In genomic region chr8:21947311-21948017, GRCm38 (mm10) we compare ENCODE assay signal across 34 mouse cellular contexts. TPM values are rescaled to one million over a fixed set of nuclear protein-coding genes. Genes with fewer than 3 reads are reported as not detected.
A peak's percentile ranks its signal among the peaks of the same experiment; 100 is the strongest.
DNase-seq lines count a peak whose midpoint lies in the region; ATAC-seq and TF ChIP-seq lines count a peak whose summit lies in the region.
"Had no signal": no experiment of that assay in that cellular context is flagged by ENCODE, and none has a peak within 500 bp of the region (broad histone marks: within the 10 kb centered on the region; RNA-seq: fewer than 3 reads in every experiment).

No protein-coding gene starts in this region.

- 51% methylated on average over 9 of the region's 9 CpGs for WGBS in hindbrain, embryonic 14.5 days
- 75% methylated on average over 9 of the region's 9 CpGs for WGBS in hindbrain, embryonic 10.5 days
- WGBS in midbrain, postnatal 0 days: 65% methylated on average over 9 of the region's 9 CpGs
- 76% methylated on average over 9 of the region's 9 CpGs for WGBS in midbrain, embryonic 10.5 days
- 51% methylated on average over 9 of the region's 9 CpGs for WGBS in kidney, embryonic 16.5 days

- no peak overlapping the region for H3K27ac ChIP-seq in hindbrain, embryonic 14.5 days
- H3K27ac ChIP-seq in hindbrain, embryonic 10.5 days: no peak overlapping the region
- no peak overlapping the region for H3K27ac ChIP-seq in midbrain, postnatal 0 days (ENCODE audit: low read depth, low read length)
- no peak overlapping the region for H3K27ac ChIP-seq in midbrain, embryonic 10.5 days (replicated peaks)
- no peak overlapping the region for H3K27ac ChIP-seq in kidney, embryonic 16.5 days (ENCODE audit: low read length)
- H3K27ac ChIP-seq: embryonic facial prominence, embryonic 15.5 days; gastrocnemius, adult 2 months; hindbrain, embryonic 12.5 days; intestine, embryonic 15.5 days; liver, embryonic 12.5 days; neural tube, embryonic 12.5 days had no signal

- no peaks in the 10 kb centered on the region for H3K9me3 ChIP-seq in hindbrain, embryonic 14.5 days (ENCODE audit: control insufficient read depth, low read length)
- no peaks in the 10 kb centered on the region for H3K9me3 ChIP-seq in hindbrain, embryonic 10.5 days
- no peaks in the 10 kb centered on the region for H3K9me3 ChIP-seq in midbrain, postnatal 0 days (ENCODE audit: low read length)
- no peaks in the 10 kb centered on the region for H3K9me3 ChIP-seq in midbrain, embryonic 10.5 days (replicated peaks)
- no peaks in the 10 kb centered on the region for H3K9me3 ChIP-seq in kidney, embryonic 16.5 days (ENCODE audit: low read length)
- H3K9me3 ChIP-seq: embryonic facial prominence, embryonic 15.5 days; hindbrain, embryonic 12.5 days; intestine, embryonic 15.5 days; liver, embryonic 12.5 days; megakaryocyte, embryonic 14.5 days; neural tube, embryonic 12.5 days had no signal

- H3K9ac ChIP-seq in hindbrain, embryonic 14.5 days: no peak overlapping the region
- H3K9ac ChIP-seq in midbrain, postnatal 0 days (replicated peaks; ENCODE audit: low read length, poor library complexity, severe bottlenecking): no peak overlapping the region
- H3K9ac ChIP-seq in kidney, embryonic 16.5 days (replicated peaks; ENCODE audit: low read length): no peak overlapping the region
- H3K9ac ChIP-seq: embryonic facial prominence, embryonic 15.5 days; hindbrain, embryonic 12.5 days; intestine, embryonic 15.5 days; liver, embryonic 12.5 days; neural tube, embryonic 12.5 days had no signal

- no peak for DNase-seq in hindbrain, embryonic 14.5 days (ENCODE audit: low spot score)
- DNase-seq in hindbrain, embryonic 10.5 days (ENCODE audit: low spot score): no peak
- DNase-seq in midbrain, postnatal 0 days (ENCODE audit: low spot score): peak; percentile 14
- DNase-seq in midbrain, embryonic 10.5 days (ENCODE audit: low spot score): no peak
- DNase-seq in retina, postnatal 1 day: peak; percentile 72
- DNase-seq in lung, postnatal 36 days: no peak
- no peak for DNase-seq in MN1 (ENCODE audit: low spot score)
- DNase-seq: adrenal gland, postnatal 25 days; cerebellum, postnatal 36 days; embryo, embryonic 11 days; gastrocnemius, adult 2 months; lung, adult 18-20 months; lung, postnatal 14 days; midbrain, embryonic 14.5 days; right cerebral cortex, postnatal 4 days; thymus, postnatal 25 days had no signal

- peak; percentile 40; the same call in 1 of the 2 replicates for ATAC-seq in hindbrain, embryonic 14.5 days (ENCODE audit: low FRiP score)
- 0 out of 2 replicates have a peak, but pooled peaks have one; percentile 20 for ATAC-seq in midbrain, postnatal 0 days (ENCODE audit: low FRiP score)
- peak; percentile 46 for ATAC-seq in kidney, embryonic 16.5 days (ENCODE audit: low FRiP score, low TSS enrichment)
- ATAC-seq: forebrain, embryonic 14.5 days; intestine, embryonic 15.5 days; liver, embryonic 12.5 days had no signal

- no peaks in the 10 kb centered on the region for H3K36me3 ChIP-seq in hindbrain, embryonic 14.5 days (replicated peaks; ENCODE audit: control insufficient read depth, insufficient read depth)
- H3K36me3 ChIP-seq in hindbrain, embryonic 10.5 days: no peaks in the 10 kb centered on the region
- no peaks in the 10 kb centered on the region for H3K36me3 ChIP-seq in midbrain, postnatal 0 days (ENCODE audit: insufficient read depth, low read length)
- H3K36me3 ChIP-seq in midbrain, embryonic 10.5 days: no peaks in the 10 kb centered on the region
- H3K36me3 ChIP-seq in kidney, embryonic 16.5 days (ENCODE audit: insufficient read depth, low read length): no peaks in the 10 kb centered on the region
- H3K36me3 ChIP-seq: embryonic facial prominence, embryonic 15.5 days; hindbrain, embryonic 12.5 days; intestine, embryonic 15.5 days; liver, embryonic 12.5 days; neural tube, embryonic 12.5 days had no signal

- no peak overlapping the region for H3K4me2 ChIP-seq in hindbrain, embryonic 14.5 days (replicated peaks)
- H3K4me2 ChIP-seq in midbrain, postnatal 0 days (ENCODE audit: low read depth, low read length, poor library complexity, severe bottlenecking): no peak overlapping the region
- no peak overlapping the region for H3K4me2 ChIP-seq in kidney, embryonic 16.5 days (replicated peaks; ENCODE audit: low read depth, low read length)
- H3K4me2 ChIP-seq: embryonic facial prominence, embryonic 15.5 days; heart, embryonic 11.5 days; hindbrain, embryonic 12.5 days; intestine, embryonic 15.5 days; liver, embryonic 12.5 days; neural tube, embryonic 12.5 days had no signal

- TF ChIP-seq CTCF in midbrain, postnatal 0 days (IDR thresholded peaks at IDR 0.05): no peak

- H3K4me1 ChIP-seq in hindbrain, embryonic 14.5 days (replicated peaks; ENCODE audit: control insufficient read depth, insufficient read depth, low read length): no peaks in the 10 kb centered on the region
- H3K4me1 ChIP-seq in hindbrain, embryonic 10.5 days (replicated peaks): no peaks in the 10 kb centered on the region
- H3K4me1 ChIP-seq in midbrain, postnatal 0 days (ENCODE audit: insufficient read depth, low read length): no peaks in the 10 kb centered on the region
- H3K4me1 ChIP-seq in midbrain, embryonic 10.5 days: no peaks in the 10 kb centered on the region
- no peaks in the 10 kb centered on the region for H3K4me1 ChIP-seq in kidney, embryonic 16.5 days (ENCODE audit: insufficient read depth, low read length)
- H3K4me1 ChIP-seq: embryonic facial prominence, embryonic 15.5 days; hindbrain, embryonic 12.5 days; intestine, embryonic 15.5 days; liver, embryonic 12.5 days; megakaryocyte, embryonic 14.5 days; neural tube, embryonic 12.5 days had no signal

- H3K27me3 ChIP-seq in hindbrain, embryonic 14.5 days (ENCODE audit: control insufficient read depth, insufficient read depth, low read length): no peaks in the 10 kb centered on the region
- H3K27me3 ChIP-seq in hindbrain, embryonic 10.5 days (ENCODE audit: insufficient read depth, poor library complexity, severe bottlenecking): no peaks in the 10 kb centered on the region
- no peaks in the 10 kb centered on the region for H3K27me3 ChIP-seq in midbrain, postnatal 0 days (ENCODE audit: insufficient read depth, low read length)
- H3K27me3 ChIP-seq in midbrain, embryonic 10.5 days (ENCODE audit: low read depth, poor library complexity, severe bottlenecking): no peaks in the 10 kb centered on the region
- H3K27me3 ChIP-seq in kidney, embryonic 16.5 days (ENCODE audit: insufficient read depth, low read length): no peaks in the 10 kb centered on the region
- H3K27me3 ChIP-seq: embryonic facial prominence, embryonic 15.5 days; hindbrain, embryonic 12.5 days; intestine, embryonic 15.5 days; liver, embryonic 12.5 days; megakaryocyte, embryonic 14.5 days; neural tube, embryonic 12.5 days had no signal

- H3K4me3 ChIP-seq in hindbrain, embryonic 14.5 days (replicated peaks; ENCODE audit: low read length): no peak overlapping the region
- H3K4me3 ChIP-seq in hindbrain, embryonic 10.5 days: no peak overlapping the region
- H3K4me3 ChIP-seq in midbrain, postnatal 0 days (ENCODE audit: low read depth, low read length): no peak overlapping the region
- no peak overlapping the region for H3K4me3 ChIP-seq in midbrain, embryonic 10.5 days
- H3K4me3 ChIP-seq in kidney, embryonic 16.5 days (ENCODE audit: low read length): no peak overlapping the region
- H3K4me3 ChIP-seq: embryonic facial prominence, embryonic 15.5 days; gastrocnemius, adult 2 months; hindbrain, embryonic 12.5 days; intestine, embryonic 15.5 days; liver, embryonic 12.5 days; megakaryocyte, embryonic 14.5 days; neural tube, embryonic 12.5 days had no signal

RNA-seq across cellular contexts. Expression of gene Defb13, which starts 0.9 kb away (rescaled TPM):
- polyA plus RNA-seq in hindbrain, embryonic 14.5 days (2014; fragmentation: Nextera tagmentation; extraction: Ambion mirVana): not detected in 2 replicates
- not detected in 2 replicates for polyA plus RNA-seq in hindbrain, embryonic 10.5 days (2016; fragmentation: Nextera tagmentation; extraction: Ambion mirVana)
- not detected in 2 replicates for total RNA-seq in midbrain, postnatal 0 days (2014; rRNA removed)
- not detected in 2 replicates for polyA plus RNA-seq in midbrain, postnatal 0 days (2015; fragmentation: Nextera tagmentation; extraction: Ambion mirVana)
- not detected in 2 replicates for polyA plus RNA-seq in midbrain, embryonic 10.5 days (2016; fragmentation: Nextera tagmentation; extraction: Ambion mirVana)
- not detected in 2 replicates for polyA plus RNA-seq in kidney, embryonic 16.5 days (2015; fragmentation: Nextera tagmentation; extraction: Ambion mirVana)
- total RNA-seq: adrenal gland, postnatal 25 days; gastrocnemius, adult 2 months; layer of hippocampus, postnatal 14 days; MEL had no signal
- polyA plus RNA-seq: brain, embryonic 14.5 days; C2C12; embryonic facial prominence, embryonic 15.5 days; forebrain, embryonic 14.5 days; frontal cortex, adult 2 months; heart, embryonic 11.5 days; heart, postnatal 0 days; hindbrain, embryonic 12.5 days; intestine, embryonic 15.5 days; limb, embryonic 11.5 days; liver, embryonic 12.5 days; midbrain, embryonic 14.5 days; neural tube, embryonic 12.5 days; stomach, embryonic 14.5 days had no signal

RNA-seq across cellular contexts. Expression of gene Defb35, which starts 9.3 kb away (rescaled TPM):
- not detected in 2 replicates for polyA plus RNA-seq in hindbrain, embryonic 14.5 days (2014; fragmentation: Nextera tagmentation; extraction: Ambion mirVana)
- polyA plus RNA-seq in hindbrain, embryonic 10.5 days (2016; fragmentation: Nextera tagmentation; extraction: Ambion mirVana): not detected in 2 replicates
- not detected in 2 replicates for total RNA-seq in midbrain, postnatal 0 days (2014; rRNA removed)
- not detected in 2 replicates for polyA plus RNA-seq in midbrain, postnatal 0 days (2015; fragmentation: Nextera tagmentation; extraction: Ambion mirVana)
- polyA plus RNA-seq in midbrain, embryonic 10.5 days (2016; fragmentation: Nextera tagmentation; extraction: Ambion mirVana): not detected in 2 replicates
- polyA plus RNA-seq in kidney, embryonic 16.5 days (2015; fragmentation: Nextera tagmentation; extraction: Ambion mirVana): not detected in 2 replicates
- total RNA-seq: adrenal gland, postnatal 25 days; gastrocnemius, adult 2 months; layer of hippocampus, postnatal 14 days; MEL had no signal
- polyA plus RNA-seq: brain, embryonic 14.5 days; C2C12; embryonic facial prominence, embryonic 15.5 days; forebrain, embryonic 14.5 days; frontal cortex, adult 2 months; gonadal fat pad, adult 2 months; heart, embryonic 11.5 days; heart, postnatal 0 days; hindbrain, embryonic 12.5 days; intestine, embryonic 15.5 days; limb, embryonic 11.5 days; liver, embryonic 12.5 days; midbrain, embryonic 14.5 days; neural tube, embryonic 12.5 days; stomach, embryonic 14.5 days had no signal

RNA-seq across cellular contexts. Expression of gene Fam90a1a, which starts 11.1 kb away (rescaled TPM):
- not detected in 2 replicates for polyA plus RNA-seq in hindbrain, embryonic 14.5 days (2014; fragmentation: Nextera tagmentation; extraction: Ambion mirVana)
- not detected in 2 replicates for polyA plus RNA-seq in hindbrain, embryonic 10.5 days (2016; fragmentation: Nextera tagmentation; extraction: Ambion mirVana)
- total RNA-seq in midbrain, postnatal 0 days (2014; rRNA removed): not detected in 2 replicates
- not detected in 2 replicates for polyA plus RNA-seq in midbrain, postnatal 0 days (2015; fragmentation: Nextera tagmentation; extraction: Ambion mirVana)
- polyA plus RNA-seq in midbrain, embryonic 10.5 days (2016; fragmentation: Nextera tagmentation; extraction: Ambion mirVana): not detected in 2 replicates
- polyA plus RNA-seq in kidney, embryonic 16.5 days (2015; fragmentation: Nextera tagmentation; extraction: Ambion mirVana): not detected in 2 replicates
- total RNA-seq: adrenal gland, postnatal 25 days; gastrocnemius, adult 2 months; layer of hippocampus, postnatal 14 days; MEL had no signal
- polyA plus RNA-seq: brain, embryonic 14.5 days; C2C12; embryonic facial prominence, embryonic 15.5 days; forebrain, embryonic 14.5 days; frontal cortex, adult 2 months; heart, embryonic 11.5 days; heart, postnatal 0 days; hindbrain, embryonic 12.5 days; intestine, embryonic 15.5 days; limb, embryonic 11.5 days; liver, embryonic 12.5 days; midbrain, embryonic 14.5 days; neural tube, embryonic 12.5 days; stomach, embryonic 14.5 days had no signal

RNA-seq across cellular contexts. Expression of gene Defb15, which starts 15.0 kb away (rescaled TPM):
- polyA plus RNA-seq in hindbrain, embryonic 14.5 days (2014; fragmentation: Nextera tagmentation; extraction: Ambion mirVana): not detected in 2 replicates
- not detected in 2 replicates for polyA plus RNA-seq in hindbrain, embryonic 10.5 days (2016; fragmentation: Nextera tagmentation; extraction: Ambion mirVana)
- not detected in 2 replicates for total RNA-seq in midbrain, postnatal 0 days (2014; rRNA removed)
- not detected in 2 replicates for polyA plus RNA-seq in midbrain, postnatal 0 days (2015; fragmentation: Nextera tagmentation; extraction: Ambion mirVana)
- not detected in 2 replicates for polyA plus RNA-seq in midbrain, embryonic 10.5 days (2016; fragmentation: Nextera tagmentation; extraction: Ambion mirVana)
- not detected in 2 replicates for polyA plus RNA-seq in kidney, embryonic 16.5 days (2015; fragmentation: Nextera tagmentation; extraction: Ambion mirVana)
- total RNA-seq: adrenal gland, postnatal 25 days; gastrocnemius, adult 2 months; layer of hippocampus, postnatal 14 days; MEL had no signal
- polyA plus RNA-seq: brain, embryonic 14.5 days; C2C12; embryonic facial prominence, embryonic 15.5 days; forebrain, embryonic 14.5 days; frontal cortex, adult 2 months; heart, embryonic 11.5 days; heart, postnatal 0 days; hindbrain, embryonic 12.5 days; intestine, embryonic 15.5 days; limb, embryonic 11.5 days; liver, embryonic 12.5 days; midbrain, embryonic 14.5 days; neural tube, embryonic 12.5 days; stomach, embryonic 14.5 days had no signal

RNA-seq across cellular contexts. Expression of gene Ccdc70, which starts 22.1 kb away (rescaled TPM):
- polyA plus RNA-seq in hindbrain, embryonic 14.5 days (2014; fragmentation: Nextera tagmentation; extraction: Ambion mirVana): not detected in 2 replicates
- polyA plus RNA-seq in hindbrain, embryonic 10.5 days (2016; fragmentation: Nextera tagmentation; extraction: Ambion mirVana): not detected in 2 replicates
- total RNA-seq in midbrain, postnatal 0 days (2014; rRNA removed): not detected in 2 replicates
- polyA plus RNA-seq in midbrain, postnatal 0 days (2015; fragmentation: Nextera tagmentation; extraction: Ambion mirVana): not detected in 2 replicates
- not detected in 2 replicates for polyA plus RNA-seq in midbrain, embryonic 10.5 days (2016; fragmentation: Nextera tagmentation; extraction: Ambion mirVana)
- polyA plus RNA-seq in kidney, embryonic 16.5 days (2015; fragmentation: Nextera tagmentation; extraction: Ambion mirVana): not detected in 2 replicates
- total RNA-seq: adrenal gland, postnatal 25 days; gastrocnemius, adult 2 months; layer of hippocampus, postnatal 14 days; MEL had no signal
- polyA plus RNA-seq: brain, embryonic 14.5 days; C2C12; embryonic facial prominence, embryonic 15.5 days; forebrain, embryonic 14.5 days; frontal cortex, adult 2 months; gonadal fat pad, adult 2 months; heart, embryonic 11.5 days; heart, postnatal 0 days; hindbrain, embryonic 12.5 days; intestine, embryonic 15.5 days; limb, embryonic 11.5 days; liver, embryonic 12.5 days; midbrain, embryonic 14.5 days; neural tube, embryonic 12.5 days; stomach, embryonic 14.5 days had no signal

Comparison
In these comparisons a context has a peak if more than half of its experiments do, and no peak if none do; other contexts are left out.
1. DNase-seq: peak in midbrain, postnatal 0 days (single experiment) and retina, postnatal 1 day (single experiment); none in hindbrain, embryonic 14.5 days (single experiment), hindbrain, embryonic 10.5 days (single experiment), midbrain, embryonic 10.5 days (single experiment), lung, postnatal 36 days (single experiment) and MN1 (single experiment).
2. Peak in every context shown above with its lines, with median percentiles within 50 percentile points of each other: ATAC-seq.